Mouse (Mus musculus): ENCODE measurements at regions not wholly inside any gene's neighbourhood (a gene's known extent, or its start where the extent isn't known, plus 50 kb on each side); places are given as distances from the start of the nearest gene placed in this dataset.

GRCm38 (mm10) chr2:9805590-9805989 is 75.5 kb upstream of the 4930412O13Rik start:
- Histone ChIP-seq H3K4me1 (ENCODE audit: control insufficient read depth, insufficient read depth, low read length) (no peaks in the 10 kb centered on the region), H3K36me3 (ENCODE audit: control insufficient read depth, insufficient read depth, low read length) (no peaks in the 10 kb centered on the region), H3K9me3 (replicated peaks; ENCODE audit: control insufficient read depth, low read length) (no peaks in the 10 kb centered on the region), H3K27ac (ENCODE audit: low read depth, low read length) (no peak overlapping the region), H3K27me3 (replicated peaks; ENCODE audit: control insufficient read depth, insufficient read depth, low read length) (no peaks in the 10 kb centered on the region), H3K4me3 (ENCODE audit: low read depth, low read length) (no peak overlapping the region), H3K4me2 (ENCODE audit: low read length) (no peak overlapping the region), H3K9ac (ENCODE audit: low read length) (no peak overlapping the region)
- 93% methylated on average over 6 of the region's 6 CpGs for WGBS
- ATAC-seq (no peak), DNase-seq (ENCODE audit: low spot score) (no peak)
